Mouse (Mus musculus) frontal cortex, postnatal 36 days (tissue): ENCODE data around the gene Snx30.
A peak's percentile ranks its signal among the peaks of the same experiment; 100 is the strongest.

Experiments
- DNase-seq, 2 experiments: peaks; one replicate each; pipeline ENCODE4 v3.0.0; 2022; ENCODE audit warnings: low spot score in 2 of 2

Snx30 gene

DNA sequence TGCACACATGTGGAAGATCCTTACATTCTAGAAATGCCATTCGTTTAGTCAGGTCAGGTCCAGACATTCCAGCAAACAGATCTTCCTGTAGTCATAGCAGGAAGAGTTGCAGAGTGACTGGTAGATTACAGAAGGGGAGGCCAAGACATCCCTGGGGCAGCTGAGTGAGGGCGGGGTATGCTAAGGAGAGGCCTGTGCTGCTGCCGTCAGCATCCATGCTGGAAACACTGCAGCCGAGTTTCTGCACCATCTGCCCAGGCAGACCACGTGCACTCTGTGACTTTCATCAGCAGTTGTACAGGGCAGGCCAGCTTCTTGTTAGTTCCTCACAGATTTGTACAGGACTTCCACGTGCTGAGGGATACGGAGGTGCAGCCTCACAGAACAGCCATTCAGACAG, 17.8 kb downstream of the Snx30 start:
- DNase-seq: peak; percentile 44 to 70

DNA sequence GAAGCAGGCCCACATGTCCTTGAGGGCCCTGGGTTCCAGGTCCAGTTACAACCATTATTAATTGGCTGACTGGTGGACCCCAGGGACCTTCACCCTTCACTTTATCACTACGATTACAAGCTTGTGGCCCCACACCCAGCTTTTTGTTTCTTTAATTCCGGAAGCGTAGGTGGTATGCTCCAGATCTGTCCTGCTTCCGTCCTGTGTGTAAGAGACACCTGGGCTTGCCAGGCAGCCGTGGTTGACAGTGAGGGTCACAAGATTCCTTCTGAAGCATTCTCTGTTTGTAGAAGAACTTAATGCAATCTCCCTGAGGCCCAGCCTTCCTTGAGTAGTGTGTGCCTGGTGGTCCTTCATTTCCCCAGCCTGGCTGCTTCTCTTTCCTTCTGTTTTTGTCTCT, 19.2 kb downstream of the Snx30 start:
- no peak for DNase-seq

DNA sequence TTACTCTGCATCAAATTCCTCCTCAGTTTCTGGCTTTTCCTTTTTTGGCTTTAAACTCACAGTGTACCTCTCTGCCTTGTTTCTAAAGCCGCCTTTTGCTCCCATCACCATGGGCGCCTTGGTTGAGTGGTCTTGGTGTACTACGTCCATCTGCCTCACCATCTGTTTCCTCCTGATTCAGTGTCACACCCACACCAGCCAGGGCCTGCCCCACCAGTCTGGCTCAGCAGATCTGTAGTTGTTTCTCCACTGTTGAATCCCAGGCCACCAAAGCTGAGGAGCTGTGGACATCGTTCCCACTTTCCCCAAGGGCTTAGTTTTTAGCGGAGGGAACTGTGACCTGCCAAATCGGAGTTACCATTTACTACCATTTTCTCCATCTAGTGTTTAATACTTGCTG, 20.0 kb downstream of the Snx30 start:
- peak; percentile 42 to 54 for DNase-seq

DNA sequence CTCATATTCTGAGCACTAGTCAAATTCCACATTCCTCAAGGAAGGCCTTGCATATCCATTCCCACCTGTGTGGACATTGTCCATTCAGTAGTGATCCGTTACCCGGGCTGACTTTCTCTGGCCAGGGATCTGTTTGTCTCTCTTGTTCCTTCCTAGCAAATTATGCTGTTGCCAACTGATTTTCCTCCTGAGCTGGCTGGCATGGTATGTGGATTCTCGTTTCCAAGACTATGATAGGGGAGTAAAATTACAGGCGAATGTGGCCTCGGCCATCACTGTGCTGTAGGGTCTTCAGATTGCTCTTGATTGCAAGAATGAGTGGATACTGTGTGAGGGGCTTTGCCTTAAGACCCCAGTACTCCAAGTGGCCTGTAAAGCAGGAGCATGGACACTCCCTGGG, 20.7 kb downstream of the Snx30 start:
- no peak for DNase-seq

DNA sequence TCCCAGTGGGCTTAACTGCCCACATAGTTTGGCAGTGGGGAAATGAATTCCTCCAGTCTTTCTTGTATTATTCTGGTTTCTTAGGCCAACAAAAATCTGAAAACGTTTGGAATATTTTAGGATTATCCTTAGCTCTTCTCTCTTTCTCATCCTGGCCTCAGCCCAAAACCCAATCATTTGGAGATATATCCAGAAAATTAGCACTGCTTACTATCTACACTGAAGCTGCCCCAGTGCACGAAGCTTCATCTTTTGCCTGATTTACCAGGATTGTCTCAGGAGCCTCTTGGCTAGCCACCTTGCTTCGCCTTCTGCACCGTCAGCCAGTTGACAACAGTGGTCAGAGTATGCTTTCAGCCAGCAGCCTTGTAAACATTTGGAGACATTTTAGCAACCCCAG, 23.4 kb downstream of the Snx30 start:
- DNase-seq: peak in 1 of 2 experiments; percentile 45

DNA sequence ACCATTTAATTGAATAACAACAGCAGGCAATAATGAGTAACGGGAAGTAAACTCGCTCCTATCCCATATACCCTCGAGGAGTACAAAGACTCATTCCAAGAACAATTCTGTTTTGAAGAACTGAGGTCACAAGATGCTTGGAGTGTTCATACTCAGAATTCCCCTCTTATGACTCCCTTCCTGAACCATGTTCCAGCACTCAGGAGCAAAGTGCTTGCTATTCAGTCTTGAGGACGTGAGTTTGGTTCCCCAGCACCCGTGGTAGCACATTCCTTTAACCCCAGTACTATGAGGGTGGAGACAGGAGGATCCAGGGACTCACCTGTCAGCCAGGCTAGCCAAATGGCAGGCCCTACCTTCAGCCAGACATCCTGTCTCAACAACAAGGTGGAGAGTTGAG, 25.4 kb downstream of the Snx30 start:
- no peak for DNase-seq

DNA sequence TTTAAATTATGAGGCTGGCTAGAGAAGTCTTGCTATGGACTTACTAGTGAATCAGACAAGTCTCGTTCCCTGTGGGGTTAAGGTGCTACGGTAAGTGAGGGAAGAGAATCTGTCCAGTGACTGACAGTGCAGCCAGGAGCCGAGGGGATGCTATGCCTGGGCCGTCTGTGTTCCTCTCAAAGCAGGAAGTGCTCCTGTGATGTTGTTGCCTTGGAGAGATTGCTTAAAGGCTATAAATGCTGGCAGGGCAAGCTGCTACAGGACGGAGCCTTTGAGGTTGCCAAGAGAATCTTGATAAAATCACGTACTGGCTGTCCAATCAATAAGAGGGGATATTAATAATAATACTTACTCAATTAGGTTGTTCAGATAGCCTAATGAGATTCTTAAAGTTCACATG, 27.2 kb downstream of the Snx30 start:
- DNase-seq: no peak

DNA sequence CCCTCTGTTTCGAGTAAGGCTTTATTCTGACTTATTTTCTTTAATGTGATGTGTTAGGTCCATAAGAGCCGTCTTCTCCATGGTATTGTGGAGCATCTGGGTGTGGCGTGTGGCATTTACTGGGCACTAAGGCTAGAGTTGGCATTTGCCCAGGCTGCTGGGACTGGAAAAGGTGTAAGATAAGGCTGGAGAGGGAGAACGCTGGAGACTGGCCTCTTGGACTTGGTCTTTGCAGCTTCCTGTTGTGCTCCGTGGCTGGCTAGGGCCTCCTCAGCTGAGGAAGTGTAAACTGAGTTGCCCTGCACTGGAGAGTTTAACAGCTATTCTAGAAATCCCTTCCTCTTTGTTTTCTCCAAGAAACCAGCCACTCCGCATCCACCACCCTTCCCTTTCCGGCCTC, 32.0 kb downstream of the Snx30 start:
- no peak for DNase-seq

DNA sequence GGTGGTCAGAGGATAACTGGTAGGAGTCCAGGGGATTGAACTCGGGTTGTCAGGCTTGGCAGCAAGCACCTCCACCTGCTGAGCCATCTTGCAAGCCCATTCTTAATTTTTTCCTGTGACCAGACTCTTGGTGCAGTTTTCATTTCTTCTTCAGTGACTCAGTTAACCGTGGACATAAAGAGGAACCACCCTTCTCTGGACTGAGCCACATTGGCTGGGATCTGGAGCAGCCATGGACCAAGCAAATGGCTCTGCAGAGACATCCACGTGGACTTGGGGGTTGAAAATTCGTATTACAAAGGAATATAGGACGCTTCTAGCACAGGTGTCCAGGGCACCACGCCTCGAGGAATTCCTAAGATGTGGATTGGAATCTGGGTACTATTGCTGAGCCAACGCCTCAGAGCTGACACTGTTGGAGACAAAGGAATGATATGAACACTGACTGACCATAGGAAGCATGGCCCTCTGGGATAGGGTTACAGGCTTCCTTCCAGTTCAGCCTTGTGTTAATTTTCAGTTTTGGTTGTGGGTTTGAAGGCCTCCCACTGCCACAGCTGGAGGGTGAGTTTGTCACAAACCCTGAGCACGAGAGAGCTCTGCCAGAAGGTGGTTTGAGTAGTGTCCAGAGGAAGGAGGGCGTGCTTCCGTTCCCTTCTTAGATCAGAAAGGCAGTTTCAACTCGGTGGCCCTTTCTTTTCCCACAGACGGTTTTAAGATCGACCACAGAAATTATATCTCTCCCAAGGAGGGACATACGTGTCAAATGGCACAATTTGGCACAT, 39.0 kb downstream of the Snx30 start:
- DNase-seq: no peak

DNA sequence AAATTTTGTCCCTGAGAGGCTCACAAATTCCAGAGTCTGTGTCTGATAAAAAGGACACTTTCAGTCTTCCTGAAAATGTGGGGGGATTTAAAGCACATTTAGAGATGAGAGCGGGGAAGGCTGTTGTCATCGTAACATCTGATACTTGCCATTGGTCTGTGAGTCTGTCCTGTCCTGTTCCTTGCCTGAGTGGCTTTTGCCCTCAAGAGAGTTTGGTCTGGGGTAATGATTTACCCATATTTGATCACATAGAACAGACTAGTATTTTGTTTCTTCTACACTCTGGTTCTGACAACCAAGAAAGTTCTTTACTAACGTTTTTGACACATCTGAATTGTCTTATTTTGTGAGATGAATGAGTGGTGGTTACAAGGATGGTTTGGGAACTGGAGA, 39.6 kb downstream of the Snx30 start:
- no peak for DNase-seq

DNA sequence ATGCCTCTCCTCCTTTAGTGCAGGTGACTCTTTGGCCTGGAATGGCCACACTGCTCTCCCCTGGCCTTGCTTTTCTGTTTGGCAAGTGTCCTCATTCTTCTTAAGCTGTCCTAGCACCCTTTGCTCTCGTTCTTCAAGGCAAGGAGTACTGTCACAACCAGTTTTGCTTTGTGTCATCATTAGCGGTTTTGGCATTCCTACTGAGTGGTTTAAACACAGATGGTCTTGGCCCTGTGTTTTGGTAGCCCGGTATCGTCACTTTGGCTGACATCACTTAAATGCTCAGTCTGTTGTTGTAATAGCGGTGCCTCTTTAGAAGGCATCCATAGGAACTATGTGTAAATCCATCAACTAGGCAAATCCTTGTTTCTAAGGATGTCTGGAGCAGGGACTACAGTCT, 41.8 kb downstream of the Snx30 start:
- no peak for DNase-seq

DNA sequence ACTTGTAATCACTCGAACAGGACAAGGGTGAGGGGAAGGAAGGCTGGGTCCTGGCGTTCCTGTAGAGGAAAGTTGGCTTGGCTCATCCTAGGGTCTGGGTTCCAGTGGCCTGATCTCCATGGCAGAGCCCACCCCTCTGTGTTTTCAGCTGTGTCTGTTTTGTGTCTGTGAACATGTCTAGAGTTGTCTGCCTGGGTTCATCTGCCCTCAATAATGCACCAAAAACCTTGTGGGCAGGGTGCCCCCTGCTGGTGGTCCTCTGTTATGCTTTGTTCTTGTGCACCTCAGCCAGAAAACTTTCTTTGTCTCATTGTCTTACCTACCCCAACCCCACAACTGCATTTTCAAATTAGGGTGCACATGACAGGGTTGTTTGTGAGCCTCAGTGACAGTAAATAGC, 44.5 kb downstream of the Snx30 start:
- peak; percentile 71 to 74 for DNase-seq

DNA sequence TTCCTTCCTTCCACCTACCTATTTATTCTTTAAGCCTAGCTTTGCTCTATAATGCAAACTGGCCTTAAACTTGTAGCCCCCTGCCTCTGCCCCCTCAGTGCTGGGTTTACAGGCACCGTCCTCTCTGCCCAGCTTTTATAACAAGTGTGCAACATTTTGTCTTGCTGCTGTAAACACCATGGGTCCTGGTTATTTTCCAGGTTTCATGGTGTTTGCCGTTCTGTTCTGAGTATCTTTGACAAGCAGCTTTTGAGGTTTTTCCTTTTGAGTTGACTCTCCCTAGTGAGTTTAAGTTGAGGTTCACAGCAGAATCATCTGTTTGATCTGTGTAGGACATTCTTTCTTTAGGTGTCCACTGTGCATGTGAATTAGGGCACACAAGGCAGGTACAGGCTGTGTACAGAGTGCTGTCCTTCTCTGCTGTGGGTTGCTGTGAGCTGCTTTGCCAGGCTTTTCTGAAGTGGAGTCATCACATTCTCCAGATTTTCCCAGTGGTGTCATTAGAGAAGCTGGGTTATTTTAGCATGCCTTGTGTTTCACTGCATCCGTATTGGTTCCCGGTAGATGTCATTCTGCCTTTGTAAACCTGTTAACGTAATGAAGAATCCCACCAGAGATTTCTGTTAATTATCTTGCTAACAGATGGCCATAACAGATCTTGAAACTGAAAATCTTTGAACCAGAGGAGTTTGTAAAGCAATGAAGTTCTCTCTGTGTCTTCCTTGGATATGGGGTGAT, 45.4 kb downstream of the Snx30 start:
- no peak for DNase-seq

DNA sequence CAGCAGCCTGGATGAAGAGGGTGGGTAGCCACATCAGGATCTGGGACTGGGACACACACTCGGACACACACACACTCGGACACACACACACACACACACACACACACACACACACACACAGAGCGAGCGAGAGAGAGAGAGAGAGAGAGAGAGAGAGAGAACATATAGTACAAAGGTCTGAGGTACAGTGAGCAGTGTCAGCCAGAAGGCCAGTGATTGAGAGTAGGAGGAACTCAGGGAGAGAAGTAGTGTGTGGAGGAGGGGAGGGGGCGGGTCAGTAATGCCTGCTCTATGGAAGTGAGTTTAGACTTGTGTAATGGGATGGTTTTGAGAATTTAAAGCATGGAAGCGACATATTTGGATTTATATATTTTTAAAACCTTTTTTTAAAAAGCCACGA, 47.5 kb downstream of the Snx30 start:
- DNase-seq: no peak

DNA sequence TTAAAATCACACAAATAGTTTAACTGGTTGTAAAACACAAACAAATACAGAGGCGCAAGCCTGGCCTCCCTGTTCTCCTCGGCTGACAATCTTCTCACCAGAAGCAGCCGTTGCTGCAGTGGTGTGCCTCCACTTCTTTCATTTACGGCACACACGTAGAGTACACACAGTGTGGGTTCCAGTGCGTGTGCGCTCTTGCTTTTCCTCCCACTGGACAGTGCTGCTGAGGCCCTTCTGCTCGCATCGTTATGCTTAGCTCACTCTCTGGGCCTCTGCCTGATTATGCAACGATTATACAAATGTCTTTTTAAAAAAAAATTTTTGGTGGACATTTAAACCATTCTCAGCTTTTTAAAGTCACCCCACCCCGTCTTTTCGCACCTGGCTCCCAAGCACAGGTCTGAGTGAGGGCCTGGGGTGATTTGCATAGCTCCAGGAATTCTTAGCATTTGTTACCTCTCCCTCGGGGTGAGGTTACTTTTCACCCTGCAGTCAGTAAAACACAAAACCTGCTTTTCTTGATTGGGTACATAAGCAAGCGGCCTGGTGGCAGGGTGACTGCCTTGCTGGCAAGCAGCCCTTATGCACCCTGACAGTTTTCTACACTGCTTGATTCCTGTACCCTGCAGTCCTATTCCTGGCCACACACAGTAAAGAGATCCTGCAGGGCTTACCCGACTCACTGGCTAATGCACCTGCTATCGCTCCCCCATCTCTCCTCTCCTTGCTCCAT, 54.2 kb downstream of the Snx30 start:
- no peak for DNase-seq

DNA sequence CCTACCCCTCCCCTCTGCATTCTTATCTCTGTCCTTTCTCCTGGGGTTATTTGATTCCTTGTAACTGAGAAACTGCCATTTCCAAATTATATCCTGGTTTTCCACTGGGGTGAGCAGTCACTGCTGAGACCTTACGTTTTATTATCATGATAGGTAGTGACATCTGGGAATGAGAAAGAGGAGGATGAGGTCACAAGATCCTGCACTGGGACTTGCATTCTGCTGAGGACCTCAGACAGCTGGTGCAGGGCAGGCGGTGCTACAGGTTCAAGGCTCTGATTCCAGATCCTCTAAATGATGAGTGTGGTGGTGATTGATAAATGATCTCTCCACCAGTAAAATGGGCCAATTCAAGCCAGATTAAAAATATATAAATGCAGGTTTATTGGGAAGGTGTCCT, 54.8 kb downstream of the Snx30 start:
- DNase-seq: no peak

DNA sequence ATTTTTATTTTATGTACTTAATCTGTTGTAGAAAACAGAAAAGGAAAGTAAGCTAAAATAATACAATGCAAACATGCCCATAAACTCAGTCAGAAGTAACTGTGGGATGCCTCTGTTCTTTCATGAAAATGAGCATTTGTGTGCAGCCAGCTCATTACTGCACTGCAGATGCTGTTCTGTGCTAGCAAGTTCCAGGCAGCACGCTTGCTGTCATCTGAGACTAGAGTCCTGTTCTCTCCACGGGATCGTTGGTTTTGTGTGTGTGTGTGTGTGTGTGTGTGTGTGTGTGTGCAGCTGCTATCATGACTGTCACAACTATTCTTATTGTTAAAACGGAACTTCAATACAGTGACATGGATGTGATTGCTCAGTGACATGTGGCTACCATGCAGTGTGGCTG, 56.2 kb downstream of the Snx30 start:
- no peak for DNase-seq

DNA sequence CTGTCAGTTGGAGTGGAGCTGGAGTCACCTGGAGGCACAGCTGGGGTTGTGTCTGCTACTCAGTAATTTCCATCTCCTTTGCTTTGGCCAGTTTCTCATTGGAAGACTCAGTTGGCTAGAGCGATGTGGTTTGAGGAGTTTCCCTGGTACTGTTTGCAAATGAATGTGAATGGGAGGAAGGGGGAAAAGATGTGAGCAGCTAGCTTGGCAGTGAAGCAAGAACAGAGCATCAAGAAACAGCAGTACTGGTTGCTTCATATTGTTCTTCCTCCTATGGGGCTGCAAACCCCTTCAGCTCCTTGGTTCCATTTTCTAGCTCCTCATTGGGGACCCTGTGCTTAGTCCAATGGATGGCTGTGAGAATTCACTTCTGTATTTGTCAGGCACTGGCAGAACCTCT, 56.7 kb downstream of the Snx30 start:
- no peak for DNase-seq

DNA sequence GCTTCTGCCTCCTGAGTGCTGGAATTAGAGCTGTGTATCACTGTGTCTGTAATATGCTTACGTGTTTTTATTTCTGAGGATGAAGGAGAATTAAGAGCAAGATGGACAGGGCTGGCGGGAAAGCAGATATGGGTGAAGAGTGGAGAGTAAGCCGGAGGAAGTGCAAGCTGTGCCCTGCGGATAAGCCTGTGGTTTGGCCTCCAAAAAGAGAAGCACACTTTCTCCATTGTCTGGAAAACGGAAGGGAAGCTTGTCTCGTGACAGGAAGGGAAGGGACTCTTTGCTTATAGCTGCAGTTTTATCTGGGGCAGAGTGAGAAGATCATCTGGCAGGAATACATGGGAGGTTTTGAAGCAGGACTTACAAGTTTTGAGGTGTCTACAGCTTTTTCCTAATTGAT, 58.2 kb downstream of the Snx30 start:
- DNase-seq: no peak

DNA sequence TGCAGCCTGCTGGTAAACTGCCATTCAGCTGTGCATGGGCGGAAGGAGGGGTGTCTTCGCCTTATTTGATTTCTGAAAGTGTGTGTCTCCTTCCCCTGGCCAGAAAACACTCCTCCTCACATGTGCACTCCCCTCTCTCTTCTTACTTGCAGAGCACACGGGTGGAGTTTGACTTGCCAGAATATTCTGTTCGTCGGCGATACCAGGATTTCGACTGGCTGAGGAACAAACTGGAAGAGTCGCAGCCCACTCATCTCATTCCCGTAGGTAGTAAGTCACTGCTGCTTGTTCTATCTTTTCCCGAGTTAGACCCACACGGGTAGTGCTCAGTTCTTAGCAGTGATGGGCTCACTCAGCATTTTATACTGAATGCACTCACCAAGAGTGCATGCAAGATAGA, 62.4 kb downstream of the Snx30 start:
- peak; percentile 51 to 63 for DNase-seq

DNA sequence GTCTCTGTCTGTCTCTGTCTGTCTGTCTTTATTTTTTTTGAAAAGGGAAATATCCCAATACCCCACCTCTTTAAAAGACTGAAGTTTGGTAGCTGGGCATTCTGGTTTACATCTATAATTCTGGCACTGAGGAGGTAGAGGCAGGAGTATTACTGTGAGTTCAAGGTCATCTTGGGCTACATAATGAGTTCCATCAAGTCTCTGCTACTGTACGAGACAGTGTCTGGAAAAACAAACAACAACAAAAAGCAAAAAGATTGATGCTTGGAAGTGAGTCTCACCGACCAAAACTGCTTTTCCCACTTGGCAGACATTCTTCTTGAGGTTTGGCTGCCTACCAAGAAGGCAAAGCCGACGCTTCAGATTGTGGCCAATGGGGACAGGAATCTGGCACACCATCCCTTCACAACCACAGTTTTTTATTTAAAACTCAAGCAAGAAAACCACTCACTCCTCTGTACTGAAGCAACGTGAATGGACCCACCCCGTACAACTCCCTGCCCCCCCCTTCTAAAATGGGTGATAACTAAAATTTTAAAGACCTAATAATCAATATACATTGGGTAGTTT, 63.9 kb downstream of the Snx30 start:
- DNase-seq: peak in 1 of 2 experiments; percentile 50

DNA sequence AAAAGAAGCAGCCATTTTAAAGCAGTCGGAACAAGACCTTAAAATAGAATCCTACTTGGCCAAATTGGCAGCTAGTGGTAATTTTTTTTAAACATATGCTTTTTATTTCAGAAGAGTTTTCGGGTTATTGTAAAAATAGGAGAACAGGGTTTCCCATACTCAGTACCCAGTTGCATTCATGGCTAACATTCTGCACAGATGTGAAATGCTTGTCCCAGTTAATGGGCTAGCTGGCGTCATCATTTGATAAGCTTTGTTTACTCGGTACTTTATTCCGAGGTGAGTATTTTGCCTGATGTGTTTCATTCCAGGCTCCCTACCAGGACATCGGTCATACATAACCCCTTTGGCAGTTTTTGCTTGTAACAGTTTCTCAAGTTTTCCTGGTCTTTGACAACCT, 64.8 kb downstream of the Snx30 start:
- DNase-seq: no peak
